Mouse (Mus musculus) forebrain, embryonic 13.5 days (tissue): Measurements from ENCODE around the gene Ephx3. TPM values are rescaled to one million over a fixed set of nuclear protein-coding genes. Genes with fewer than 3 reads are reported as not detected.
"Not testable (repeated sequence)": the region's sequence is repeated elsewhere in the genome, so short reads cannot be mapped to it uniquely, and the experiment has no call there.

Experiments
- ATAC-seq: fragments of 200-750 bp; cut with Nextera tagmentation; 2 replicates; pipeline ENCODE4 v1.8.0; 2017
- H3K27ac ChIP-seq: fragments of 300-500 bp; sonication (generic); 2 replicates; pipeline ENCODE4 v1.5.1; 2015; ENCODE audit warnings: inconsistent platforms, mild to moderate bottlenecking, moderate library complexity
- H3K27me3 ChIP-seq: fragments of 300-500 bp; sonication (generic); 2 replicates; pipeline ENCODE4 v1.6.1; 2015; ENCODE audit warnings: mild to moderate bottlenecking, inconsistent platforms
- H3K36me3 ChIP-seq: fragments of 300-500 bp; sonication (generic); 2 replicates; pipeline ENCODE4 v1.6.1; 2015; ENCODE audit warnings: mild to moderate bottlenecking, inconsistent platforms; ENCODE audit not compliant: poor library complexity, severe bottlenecking
- H3K4me1 ChIP-seq: fragments of 300-500 bp; sonication (generic); 2 replicates; pipeline ENCODE4 v1.6.1; 2015; ENCODE audit warnings: inconsistent platforms
- H3K4me2 ChIP-seq: fragments of 300-500 bp; sonication (generic); 2 replicates; pipeline ENCODE4 v1.6.1; 2015; ENCODE audit warnings: inconsistent platforms, mild to moderate bottlenecking, moderate library complexity
- H3K4me3 ChIP-seq: fragments of 300-500 bp; sonication (generic); 2 replicates; pipeline ENCODE4 v1.5.1; 2015; ENCODE audit warnings: mild to moderate bottlenecking, inconsistent platforms
- H3K9ac ChIP-seq: fragments of 300-500 bp; sonication (generic); 2 replicates; pipeline ENCODE4 v1.6.1; 2015; ENCODE audit warnings: mild to moderate bottlenecking, inconsistent platforms
- H3K9me3 ChIP-seq: fragments of 300-500 bp; sonication (generic); replicated peaks from 2 replicates; pipeline ENCODE4 v1.6.1; 2016; ENCODE audit warnings: inconsistent platforms
- WGBS: fragments of 180-500 bp; shearing (Covaris S2); methylation state at CpG from one replicate; pipeline ENCODE4 v1.1.7; 2015; 5-methylcytosine and 5-hydroxymethylcytosine counted together
- polyA plus RNA-seq: library from polyadenylated mRNA; unstranded; fragments of >200 nt; fragmentation: Nextera tagmentation; extraction: Ambion mirVana; gene quantifications from 2 replicates; pipeline ENCODE4 v1.2.1, GENCODE M21; 2015

Ephx3 gene
- polyA plus RNA-seq = 0.08 and 0.10 TPM in 2 replicates

- Histone ChIP-seq H3K36me3 (no peaks in the 10 kb centered on the region), H3K9me3 (no peaks in the 10 kb centered on the region), H3K4me3 (peak within 1 kb of the TSS; percentile 37), H3K27ac (no peak within 1 kb of the TSS), H3K4me1 (peaks cover 11% of the 10 kb centered on the region), H3K4me2 (peak within 1 kb of the TSS; percentile 70), H3K9ac (peak within 1 kb of the TSS; percentile 60), H3K27me3 (peaks cover 19% of the 10 kb centered on the region)
- WGBS = 5% methylated on average over 42 of the region's 42 CpGs
- ATAC-seq = peak; percentile 70; the same call in 1 of the 2 replicates
Observed at GRCm38 (mm10) chr17:32188863-32189636, at the start of gene Ephx3. Gene Ephx3, minus strand, starts transcription at chr17:32189549.

GRCm38 (mm10) chr17:32238589-32238988, 49.2 kb upstream of the Ephx3 start:
- H3K27me3 ChIP-seq = no peaks in the 10 kb centered on the region
- H3K4me3 ChIP-seq = no peak overlapping the region
- H3K9ac ChIP-seq = no peak overlapping the region
- no peak for ATAC-seq
- H3K36me3 ChIP-seq = peaks cover 26% of the 10 kb centered on the region
- H3K4me2 ChIP-seq = no peak overlapping the region
- no peaks in the 10 kb centered on the region for H3K9me3 ChIP-seq
- no peak overlapping the region for H3K27ac ChIP-seq
- WGBS = 94% methylated on average over 1 of the region's 1 CpGs
- peaks cover 23% of the 10 kb centered on the region for H3K4me1 ChIP-seq

GRCm38 (mm10) chr17:32235534-32236191, 46.3 kb upstream of the Ephx3 start:
- 0 out of 2 replicates have a peak overlapping the region, but pooled peaks have one; percentile 26 for H3K9ac ChIP-seq
- peak overlapping the region; percentile 85 for H3K27ac ChIP-seq
- ATAC-seq = peak; percentile 83
- H3K36me3 ChIP-seq = peaks cover 12% of the 10 kb centered on the region; the same call in 1 of the 2 replicates
- H3K4me2 ChIP-seq = peak overlapping the region; percentile 18; the same call in 1 of the 2 replicates
- no peaks in the 10 kb centered on the region for H3K9me3 ChIP-seq
- no peaks in the 10 kb centered on the region for H3K27me3 ChIP-seq
- H3K4me3 ChIP-seq = no peak overlapping the region
- peaks cover 38% of the 10 kb centered on the region for H3K4me1 ChIP-seq
- 39% methylated on average over 5 of the region's 5 CpGs for WGBS

GRCm38 (mm10) chr17:32233174-32233573, 43.8 kb upstream of the Ephx3 start:
- Histone ChIP-seq H3K4me3 (no peak overlapping the region), H3K36me3 (peaks cover 19% of the 10 kb centered on the region), H3K27me3 (no peaks in the 10 kb centered on the region), H3K4me1 (peaks cover 38% of the 10 kb centered on the region), H3K4me2 (no peak overlapping the region), H3K27ac (no peak overlapping the region), H3K9me3 (no peaks in the 10 kb centered on the region), H3K9ac (no peak overlapping the region)
- no peak for ATAC-seq

GRCm38 (mm10) chr17:32229256-32229655, 39.9 kb upstream of the Ephx3 start:
- Histone ChIP-seq H3K4me2 (no peak overlapping the region), H3K4me3 (no peak overlapping the region), H3K9me3 (no peaks in the 10 kb centered on the region), H3K36me3 (peaks cover 49% of the 10 kb centered on the region), H3K4me1 (peaks cover 16% of the 10 kb centered on the region), H3K27ac (no peak overlapping the region), H3K27me3 (no peaks in the 10 kb centered on the region), H3K9ac (no peak overlapping the region)
- WGBS = 96% methylated on average over 4 of the region's 4 CpGs
- ATAC-seq = no peak

GRCm38 (mm10) chr17:32220873-32221272, 31.5 kb upstream of the Ephx3 start:
- Histone ChIP-seq H3K4me3 (no peak overlapping the region), H3K27me3 (no peaks in the 10 kb centered on the region), H3K27ac (no peak overlapping the region), H3K4me2 (no peak overlapping the region), H3K4me1 (no peaks in the 10 kb centered on the region), H3K36me3 (peaks cover 87% of the 10 kb centered on the region), H3K9me3 (no peaks in the 10 kb centered on the region), H3K9ac (no peak overlapping the region)
- 70% methylated on average over 3 of the region's 3 CpGs for WGBS
- no peak for ATAC-seq

GRCm38 (mm10) chr17:32215587-32215986, 26.2 kb upstream of the Ephx3 start:
- not testable (repeated sequence) for H3K4me2 ChIP-seq, H3K9me3 ChIP-seq, ATAC-seq, H3K4me1 ChIP-seq, H3K27ac ChIP-seq, H3K4me3 ChIP-seq, H3K9ac ChIP-seq, H3K27me3 ChIP-seq
- H3K36me3 ChIP-seq = peaks cover 88% of the 10 kb centered on the region
- 68% methylated on average over 4 of the region's 4 CpGs for WGBS

GRCm38 (mm10) chr17:32211554-32211953, 22.2 kb upstream of the Ephx3 start:
- not testable (repeated sequence) for ATAC-seq, H3K4me1 ChIP-seq, H3K9me3 ChIP-seq, H3K9ac ChIP-seq, H3K4me3 ChIP-seq, H3K27me3 ChIP-seq, H3K27ac ChIP-seq, H3K4me2 ChIP-seq
- H3K36me3 ChIP-seq = peaks cover 96% of the 10 kb centered on the region
- 97% methylated on average over 6 of the region's 6 CpGs for WGBS

- 23% methylated on average over 3 of the region's 3 CpGs for WGBS
- Histone ChIP-seq H3K9me3 (no peaks in the 10 kb centered on the region), H3K27me3 (no peaks in the 10 kb centered on the region), H3K4me2 (no peak overlapping the region), H3K4me3 (no peak overlapping the region), H3K36me3 (peaks cover 98% of the 10 kb centered on the region), H3K9ac (no peak overlapping the region), H3K4me1 (no peaks in the 10 kb centered on the region), H3K27ac (no peak overlapping the region)
- ATAC-seq = peak; percentile 50; the same call in 1 of the 2 replicates
Observed at GRCm38 (mm10) chr17:32209752-32210151, 20.4 kb upstream of the Ephx3 start.

GRCm38 (mm10) chr17:32209144-32209543, 19.8 kb upstream of the Ephx3 start:
- no peak overlapping the region for H3K4me3 ChIP-seq
- H3K9me3 ChIP-seq = no peaks in the 10 kb centered on the region
- H3K4me2 ChIP-seq = no peak overlapping the region
- no peak for ATAC-seq
- WGBS = 79% methylated on average over 6 of the region's 6 CpGs
- H3K36me3 ChIP-seq = peaks cover 98% of the 10 kb centered on the region
- H3K9ac ChIP-seq = no peak overlapping the region
- H3K27me3 ChIP-seq = no peaks in the 10 kb centered on the region
- H3K27ac ChIP-seq = no peak overlapping the region
- no peaks in the 10 kb centered on the region for H3K4me1 ChIP-seq

- no peak for ATAC-seq
Observed at GRCm38 (mm10) chr17:32207586-32208245, 18.4 kb upstream of the Ephx3 start.

GRCm38 (mm10) chr17:32205345-32205744, 16.0 kb upstream of the Ephx3 start:
- Histone ChIP-seq H3K36me3 (peaks cover 98% of the 10 kb centered on the region), H3K9ac (no peak overlapping the region), H3K9me3 (no peaks in the 10 kb centered on the region), H3K27ac (no peak overlapping the region), H3K4me2 (no peak overlapping the region), H3K4me3 (no peak overlapping the region), H3K4me1 (no peaks in the 10 kb centered on the region), H3K27me3 (no peaks in the 10 kb centered on the region)
- ATAC-seq = no peak
- 91% methylated on average over 3 of the region's 3 CpGs for WGBS

More at GRCm38 (mm10) chr17:32207586-32208245, 18.4 kb upstream of the Ephx3 start:
- Histone ChIP-seq H3K4me1 (no peaks in the 10 kb centered on the region), H3K27me3 (no peaks in the 10 kb centered on the region), H3K27ac (no peak overlapping the region), H3K9me3 (no peaks in the 10 kb centered on the region), H3K36me3 (peaks cover 98% of the 10 kb centered on the region), H3K4me3 (no peak overlapping the region), H3K9ac (no peak overlapping the region), H3K4me2 (no peak overlapping the region)
- 88% methylated on average over 5 of the region's 5 CpGs for WGBS
